Mouse (Mus musculus): ENCODE data around the gene 4921504E06Rik. TPM values are rescaled to one million over a fixed set of nuclear protein-coding genes. Genes with fewer than 3 reads are reported as not detected.

The 4921504E06Rik gene
- polyA plus RNA-seq (2012; ENCODE audit: insufficient read depth, insufficient read length, missing spikeins) = not detected in 2 replicates

GRCm38 (mm10) chr2:19553821-19554592, at the start of gene 4921504E06Rik:
4921504E06Rik (minus strand) TSS chr2:19553914.
- Histone ChIP-seq H3K27ac (ENCODE audit: insufficient read depth, low read depth, low read length) (no peak within 1 kb of the TSS), H3K4me3 (ENCODE audit: insufficient read depth, low read length) (peak within 1 kb of the TSS; percentile 32), H3K4me1 (ENCODE audit: control insufficient read depth, insufficient read depth, low read length) (no peaks in the 10 kb centered on the region)
- TF ChIP-seq POLR2A (IDR thresholded peaks at IDR 0.05; ENCODE audit: borderline replicate concordance, low read depth, low read length) = no peak
- no peak for TF ChIP-seq CTCF (IDR thresholded peaks at IDR 0.05; ENCODE audit: low read depth, low read length)

GRCm38 (mm10) chr2:19601386-19601925, 47.7 kb upstream of the 4921504E06Rik start:
- Histone ChIP-seq H3K4me3 (ENCODE audit: insufficient read depth, low read length) (no peak overlapping the region), H3K27ac (ENCODE audit: insufficient read depth, low read depth, low read length) (no peak overlapping the region), H3K4me1 (ENCODE audit: control insufficient read depth, insufficient read depth, low read length) (no peaks in the 10 kb centered on the region)
- no peak for TF ChIP-seq CTCF (IDR thresholded peaks at IDR 0.05; ENCODE audit: low read depth, low read length)
- no peak for TF ChIP-seq POLR2A (IDR thresholded peaks at IDR 0.05; ENCODE audit: borderline replicate concordance, low read depth, low read length)

GRCm38 (mm10) chr2:19600860-19601259, 47.1 kb upstream of the 4921504E06Rik start:
- H3K4me3 ChIP-seq (ENCODE audit: insufficient read depth, low read length) = no peak overlapping the region
- H3K4me1 ChIP-seq (ENCODE audit: control insufficient read depth, insufficient read depth, low read length) = no peaks in the 10 kb centered on the region
- H3K27ac ChIP-seq (ENCODE audit: insufficient read depth, low read depth, low read length) = no peak overlapping the region
- TF ChIP-seq POLR2A (IDR thresholded peaks at IDR 0.05; ENCODE audit: borderline replicate concordance, low read depth, low read length) (no peak), CTCF (IDR thresholded peaks at IDR 0.05; ENCODE audit: low read depth, low read length) (no peak)

GRCm38 (mm10) chr2:19599801-19600200, 46.1 kb upstream of the 4921504E06Rik start:
- peaks cover 2% of the 10 kb centered on the region; the same call in 1 of the 2 replicates for H3K4me1 ChIP-seq (ENCODE audit: control insufficient read depth, insufficient read depth, low read length)
- no peak overlapping the region for H3K4me3 ChIP-seq (ENCODE audit: insufficient read depth, low read length)
- TF ChIP-seq POLR2A (IDR thresholded peaks at IDR 0.05; ENCODE audit: borderline replicate concordance, low read depth, low read length) (no peak), CTCF (IDR thresholded peaks at IDR 0.05; ENCODE audit: low read depth, low read length) (no peak)
- no peak overlapping the region for H3K27ac ChIP-seq (ENCODE audit: insufficient read depth, low read depth, low read length)

- TF ChIP-seq POLR2A (IDR thresholded peaks at IDR 0.05; ENCODE audit: borderline replicate concordance, low read depth, low read length) (no peak), CTCF (IDR thresholded peaks at IDR 0.05; ENCODE audit: low read depth, low read length) (no peak)
Measured at GRCm38 (mm10) chr2:19596988-19597387, 43.3 kb upstream of the 4921504E06Rik start.

GRCm38 (mm10) chr2:19596426-19596825, 42.7 kb upstream of the 4921504E06Rik start:
- no peak overlapping the region for H3K27ac ChIP-seq (ENCODE audit: insufficient read depth, low read depth, low read length)
- TF ChIP-seq POLR2A (IDR thresholded peaks at IDR 0.05; ENCODE audit: borderline replicate concordance, low read depth, low read length) (no peak), CTCF (IDR thresholded peaks at IDR 0.05; ENCODE audit: low read depth, low read length) (no peak)
- peaks cover 2% of the 10 kb centered on the region; the same call in 1 of the 2 replicates for H3K4me1 ChIP-seq (ENCODE audit: control insufficient read depth, insufficient read depth, low read length)
- no peak overlapping the region for H3K4me3 ChIP-seq (ENCODE audit: insufficient read depth, low read length)

More at GRCm38 (mm10) chr2:19596988-19597387, 43.3 kb upstream of the 4921504E06Rik start:
- Histone ChIP-seq H3K4me1 (ENCODE audit: control insufficient read depth, insufficient read depth, low read length) (peaks cover 2% of the 10 kb centered on the region; the same call in 1 of the 2 replicates), H3K4me3 (ENCODE audit: insufficient read depth, low read length) (no peak overlapping the region), H3K27ac (ENCODE audit: insufficient read depth, low read depth, low read length) (no peak overlapping the region)

- H3K4me1 ChIP-seq (ENCODE audit: control insufficient read depth, insufficient read depth, low read length) = peaks cover 2% of the 10 kb centered on the region; the same call in 1 of the 2 replicates
- no peak overlapping the region for H3K27ac ChIP-seq (ENCODE audit: insufficient read depth, low read depth, low read length)
- no peak overlapping the region for H3K4me3 ChIP-seq (ENCODE audit: insufficient read depth, low read length)
- no peak for TF ChIP-seq POLR2A (IDR thresholded peaks at IDR 0.05; ENCODE audit: borderline replicate concordance, low read depth, low read length)
- no peak for TF ChIP-seq CTCF (IDR thresholded peaks at IDR 0.05; ENCODE audit: low read depth, low read length)
Measured at GRCm38 (mm10) chr2:19594856-19595255, 41.1 kb upstream of the 4921504E06Rik start.

- Histone ChIP-seq H3K4me1 (ENCODE audit: control insufficient read depth, insufficient read depth, low read length) (peaks cover 8% of the 10 kb centered on the region), H3K4me3 (ENCODE audit: insufficient read depth, low read length) (no peak overlapping the region), H3K27ac (ENCODE audit: insufficient read depth, low read depth, low read length) (no peak overlapping the region)
- TF ChIP-seq POLR2A (IDR thresholded peaks at IDR 0.05; ENCODE audit: borderline replicate concordance, low read depth, low read length) (no peak), CTCF (IDR thresholded peaks at IDR 0.05; ENCODE audit: low read depth, low read length) (no peak)
Measured at GRCm38 (mm10) chr2:19579846-19580245, 26.1 kb upstream of the 4921504E06Rik start.

GRCm38 (mm10) chr2:19579180-19579579, 25.5 kb upstream of the 4921504E06Rik start:
- TF ChIP-seq POLR2A (IDR thresholded peaks at IDR 0.05; ENCODE audit: borderline replicate concordance, low read depth, low read length) = no peak
- no peak for TF ChIP-seq CTCF (IDR thresholded peaks at IDR 0.05; ENCODE audit: low read depth, low read length)
- no peak overlapping the region for H3K4me3 ChIP-seq (ENCODE audit: insufficient read depth, low read length)
- H3K4me1 ChIP-seq (ENCODE audit: control insufficient read depth, insufficient read depth, low read length) = peaks cover 8% of the 10 kb centered on the region
- H3K27ac ChIP-seq (ENCODE audit: insufficient read depth, low read depth, low read length) = no peak overlapping the region
